Mouse (Mus musculus): Measurements from ENCODE around the gene Disp1.

The Disp1 gene

DNA sequence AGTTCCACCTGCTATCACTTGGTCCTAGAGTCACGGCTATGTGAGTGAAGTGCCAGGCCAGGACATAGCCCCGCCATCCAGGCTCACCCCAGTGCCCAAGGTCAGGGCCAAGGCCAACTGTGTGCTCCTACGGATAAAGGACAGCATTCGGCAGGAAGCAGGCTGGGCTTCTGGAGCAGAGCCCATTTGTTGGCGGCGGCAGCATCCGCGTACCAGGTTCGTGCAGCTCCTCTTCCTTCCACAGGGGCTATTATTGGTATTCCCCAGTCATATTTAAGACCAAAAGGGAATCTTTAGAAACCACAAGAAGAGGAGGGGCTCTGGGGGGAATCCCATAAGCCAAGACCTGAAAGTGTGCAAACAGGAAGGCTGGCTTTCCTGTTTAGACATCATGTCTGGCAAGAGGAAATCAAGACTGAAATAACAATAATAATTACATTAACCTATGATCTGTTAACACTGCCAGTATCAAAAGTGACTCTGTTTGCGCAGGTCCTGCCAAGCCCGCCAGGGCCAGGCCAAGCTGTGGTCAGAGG lies 180.4 kb downstream of the Disp1 start:
- no peak for DNase-seq (ENCODE audit: low spot score)

GRCm38 (mm10) chr1:183039881-183040708 lies 181.2 kb downstream of the Disp1 start:
- no peak for DNase-seq (ENCODE audit: low spot score)

GRCm38 (mm10) chr1:183039404-183039803 lies 181.9 kb downstream of the Disp1 start:
- no peak for DNase-seq (ENCODE audit: low spot score)

All from embryo, embryonic 10 days (tissue).